Mouse (Mus musculus): ENCODE results near the gene Atp11a. TPM values are rescaled to one million over a fixed set of nuclear protein-coding genes. Genes with fewer than 3 reads are reported as not detected.

Gene Atp11a
- polyA plus RNA-seq, 1 experiment from 2014 or later = 18.5 TPM

Other genes with a start within 250 kb of the Atp11a start
- not detected in 2 replicates for gene Spaca7, start 184.0 kb upstream of the Atp11a start, polyA plus RNA-seq (2014; fragmentation: Nextera tagmentation; extraction: Ambion mirVana)
- gene Tubgcp3, start 84.8 kb upstream of the Atp11a start, polyA plus RNA-seq (2014; fragmentation: Nextera tagmentation; extraction: Ambion mirVana) = 67.4 and 68.3 TPM in 2 replicates
- 55.5 and 63.8 TPM in 2 replicates for gene Mcf2l, start 116.8 kb downstream of the Atp11a start, polyA plus RNA-seq (2014; fragmentation: Nextera tagmentation; extraction: Ambion mirVana)